Mouse (Mus musculus) urinary bladder, postnatal 10 days (tissue): ENCODE results near the gene Gm13694.

ENCODE experiments used
- DNase-seq: peaks from one replicate; pipeline ENCODE4 v3.0.0; 2022; ENCODE audit warnings: low spot score

The Gm13694 gene

DNA sequence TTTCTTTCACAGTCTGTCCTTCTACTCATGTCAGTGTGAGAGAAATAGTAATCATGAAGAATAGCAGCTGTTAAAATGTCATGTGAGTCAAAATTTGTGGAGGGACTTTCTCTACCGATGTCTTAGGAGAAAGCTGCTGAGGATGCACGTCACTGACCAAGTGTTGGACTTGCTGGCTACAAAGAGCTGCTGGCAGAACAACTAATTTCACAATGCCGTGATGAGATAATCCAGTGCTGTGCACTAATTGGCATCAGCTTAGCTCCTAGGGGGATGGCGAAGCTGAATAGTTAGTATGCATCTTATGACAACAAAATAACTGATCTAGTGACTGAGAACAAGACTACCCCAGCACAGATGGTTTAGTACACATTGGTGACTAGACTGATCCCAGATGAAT is 46.5 kb downstream of the Gm13694 start:
- no peak for DNase-seq
